Mouse (Mus musculus) kidney, embryonic 16.5 days (tissue): Measurements from ENCODE around the gene Mospd3. TPM values are rescaled to one million over a fixed set of nuclear protein-coding genes. Genes with fewer than 3 reads are reported as not detected.

ENCODE experiments used
- ATAC-seq: fragments of 200-750 bp; cut with Nextera tagmentation; 2 replicates; pipeline ENCODE4 v1.8.0; 2017; ENCODE audit warnings: moderate TSS enrichment; ENCODE audit not compliant: low FRiP score, low TSS enrichment
- H3K27ac ChIP-seq: fragments of 300-500 bp; sonication (generic); 2 replicates; pipeline ENCODE4 v1.5.1; 2014; ENCODE audit warnings: low read length
- H3K27me3 ChIP-seq: fragments of 300-500 bp; sonication (generic); 2 replicates; pipeline ENCODE4 v1.6.1; 2014; ENCODE audit warnings: low read length, control low read depth, mixed read lengths; ENCODE audit not compliant: insufficient read depth
- H3K36me3 ChIP-seq: fragments of 300-500 bp; sonication (generic); 2 replicates; pipeline ENCODE4 v1.6.1; 2014; ENCODE audit warnings: low read length, control low read depth, mixed read lengths; ENCODE audit not compliant: insufficient read depth
- H3K4me1 ChIP-seq: fragments of 300-500 bp; sonication (generic); 2 replicates; pipeline ENCODE4 v1.6.1; 2014; ENCODE audit warnings: low read length, control low read depth, mixed read lengths; ENCODE audit not compliant: insufficient read depth
- H3K4me2 ChIP-seq: fragments of 300-500 bp; sonication (generic); replicated peaks from 2 replicates; pipeline ENCODE4 v1.6.1; 2014; ENCODE audit warnings: low read depth, low read length
- H3K4me3 ChIP-seq: fragments of 300-500 bp; sonication (generic); 2 replicates; pipeline ENCODE4 v1.5.1; 2014; ENCODE audit warnings: mild to moderate bottlenecking, low read length
- H3K9ac ChIP-seq: fragments of 300-500 bp; sonication (generic); replicated peaks from 2 replicates; pipeline ENCODE4 v1.6.1; 2014; ENCODE audit warnings: low read length
- H3K9me3 ChIP-seq: fragments of 300-500 bp; sonication (generic); 2 replicates; pipeline ENCODE4 v1.6.1; 2016; ENCODE audit warnings: low read length, control low read depth
- WGBS: fragments of 180-500 bp; shearing (Covaris S2); extraction: QIAGEN DNeasy Blood & Tissue Kit; methylation state at CpG from one replicate; pipeline ENCODE4 v1.1.7; 2014; 5-methylcytosine and 5-hydroxymethylcytosine counted together
- polyA plus RNA-seq: library from polyadenylated mRNA; unstranded; fragments of >200 nt; fragmentation: Nextera tagmentation; extraction: Ambion mirVana; gene quantifications from 2 replicates; pipeline ENCODE4 v1.2.1, GENCODE M21; 2015

Gene Mospd3
- polyA plus RNA-seq, 1 experiment from 2014 or later: 25.2 TPM

- no peak for ATAC-seq
- 0 out of 2 replicates have a peak, but pooled peaks cover 4% of the 10 kb centered on the region for H3K9me3 ChIP-seq
- 72% methylated on average over 5 of the region's 5 CpGs for WGBS
These were observed 10.4 kb downstream of the Mospd3 start for GRCm38 (mm10) chr5:137590507-137590906.

GRCm38 (mm10) chr5:137584976-137585375 lies 15.9 kb downstream of the Mospd3 start:
- Histone ChIP-seq H3K4me3 (no peak overlapping the region), H3K27ac (no peak overlapping the region), H3K27me3 (peaks cover 12% of the 10 kb centered on the region; the same call in 1 of the 2 replicates), H3K4me2 (no peak overlapping the region), H3K4me1 (peaks cover 9% of the 10 kb centered on the region; the same call in 1 of the 2 replicates), H3K9ac (no peak overlapping the region), H3K9me3 (0 out of 2 replicates have a peak, but pooled peaks cover 4% of the 10 kb centered on the region), H3K36me3 (no peaks in the 10 kb centered on the region)
- ATAC-seq: no peak
- WGBS: 35% methylated on average over 8 of the region's 8 CpGs

More at GRCm38 (mm10) chr5:137590507-137590906, 10.4 kb downstream of the Mospd3 start:
- no peaks in the 10 kb centered on the region for H3K27me3 ChIP-seq
- no peak overlapping the region for H3K9ac ChIP-seq
- H3K4me1 ChIP-seq: no peaks in the 10 kb centered on the region
- H3K36me3 ChIP-seq: no peaks in the 10 kb centered on the region
- H3K4me3 ChIP-seq: no peak overlapping the region
- no peak overlapping the region for H3K4me2 ChIP-seq
- no peak overlapping the region for H3K27ac ChIP-seq

GRCm38 (mm10) chr5:137583670-137584169 lies 17.1 kb downstream of the Mospd3 start:
- 0 out of 2 replicates have a peak, but pooled peaks have one; percentile 13 for ATAC-seq
- peak overlapping the region; percentile 59 for H3K9ac ChIP-seq
- peaks cover 9% of the 10 kb centered on the region; the same call in 1 of the 2 replicates for H3K4me1 ChIP-seq

GRCm38 (mm10) chr5:137582702-137583101 lies 18.2 kb downstream of the Mospd3 start:
- no peak for ATAC-seq
- peaks cover 9% of the 10 kb centered on the region; the same call in 1 of the 2 replicates for H3K4me1 ChIP-seq
- H3K9ac ChIP-seq: no peak overlapping the region
- H3K4me2 ChIP-seq: no peak overlapping the region
- H3K27me3 ChIP-seq: peaks cover 12% of the 10 kb centered on the region; the same call in 1 of the 2 replicates
- no peak overlapping the region for H3K27ac ChIP-seq
- no peak overlapping the region for H3K4me3 ChIP-seq
- H3K36me3 ChIP-seq: no peaks in the 10 kb centered on the region
- H3K9me3 ChIP-seq: 0 out of 2 replicates have a peak, but pooled peaks cover 3% of the 10 kb centered on the region
- WGBS: 35% methylated on average over 8 of the region's 8 CpGs

More at GRCm38 (mm10) chr5:137583670-137584169, 17.1 kb downstream of the Mospd3 start:
- H3K36me3 ChIP-seq: no peaks in the 10 kb centered on the region
- peak overlapping the region; percentile 43 for H3K4me3 ChIP-seq
- no peak overlapping the region for H3K27ac ChIP-seq
- WGBS: 9% methylated on average over 27 of the region's 27 CpGs
- peaks cover 12% of the 10 kb centered on the region; the same call in 1 of the 2 replicates for H3K27me3 ChIP-seq
- peak overlapping the region; percentile 58 for H3K4me2 ChIP-seq
- H3K9me3 ChIP-seq: 0 out of 2 replicates have a peak, but pooled peaks cover 4% of the 10 kb centered on the region

GRCm38 (mm10) chr5:137580246-137580645 lies 20.6 kb downstream of the Mospd3 start:
- no peaks in the 10 kb centered on the region for H3K9me3 ChIP-seq
- H3K4me1 ChIP-seq: peaks cover 9% of the 10 kb centered on the region; the same call in 1 of the 2 replicates
- H3K27ac ChIP-seq: no peak overlapping the region
- no peak overlapping the region for H3K4me3 ChIP-seq
- H3K36me3 ChIP-seq: no peaks in the 10 kb centered on the region
- WGBS: 80% methylated on average over 6 of the region's 6 CpGs
- peaks cover 12% of the 10 kb centered on the region; the same call in 1 of the 2 replicates for H3K27me3 ChIP-seq
- H3K4me2 ChIP-seq: no peak overlapping the region
- no peak for ATAC-seq
- no peak overlapping the region for H3K9ac ChIP-seq

GRCm38 (mm10) chr5:137574470-137574901 lies 26.4 kb downstream of the Mospd3 start:
- peak overlapping the region; percentile 20 for H3K4me3 ChIP-seq
- no peak overlapping the region for H3K27ac ChIP-seq
- ATAC-seq: 0 out of 2 replicates have a peak, but pooled peaks have one; percentile 42
- H3K36me3 ChIP-seq: no peaks in the 10 kb centered on the region
- H3K27me3 ChIP-seq: peaks cover 2% of the 10 kb centered on the region
- no peaks in the 10 kb centered on the region for H3K9me3 ChIP-seq
- no peak overlapping the region; the same call in 1 of the 2 replicates for H3K9ac ChIP-seq
- no peaks in the 10 kb centered on the region for H3K4me1 ChIP-seq
- peak overlapping the region; percentile 54 for H3K4me2 ChIP-seq
- 5% methylated on average over 27 of the region's 27 CpGs for WGBS

GRCm38 (mm10) chr5:137570691-137571586 lies 29.9 kb downstream of the Mospd3 start:
- Histone ChIP-seq H3K27me3 (peaks cover 2% of the 10 kb centered on the region), H3K4me2 (no peak overlapping the region), H3K36me3 (no peaks in the 10 kb centered on the region), H3K4me3 (no peak overlapping the region), H3K9me3 (no peaks in the 10 kb centered on the region), H3K9ac (no peak overlapping the region), H3K4me1 (no peaks in the 10 kb centered on the region), H3K27ac (no peak overlapping the region)
- ATAC-seq: no peak
- WGBS: 79% methylated on average over 17 of the region's 17 CpGs

GRCm38 (mm10) chr5:137570181-137570580 lies 30.7 kb downstream of the Mospd3 start:
- 53% methylated on average over 7 of the region's 7 CpGs for WGBS
- no peaks in the 10 kb centered on the region for H3K9me3 ChIP-seq

GRCm38 (mm10) chr5:137569665-137570064 lies 31.2 kb downstream of the Mospd3 start, which contains the start of gene Tfr2:
TSS of gene Tfr2 (plus strand) at chr5:137569840.
- Histone ChIP-seq H3K36me3 (no peaks in the 10 kb centered on the region), H3K27me3 (peaks cover 2% of the 10 kb centered on the region; the same call in 1 of the 2 replicates), H3K9ac (no peak within 1 kb of the TSS), H3K4me3 (no peak within 1 kb of the TSS), H3K4me2 (no peak within 1 kb of the TSS), H3K9me3 (no peaks in the 10 kb centered on the region), H3K27ac (no peak within 1 kb of the TSS), H3K4me1 (no peaks in the 10 kb centered on the region)
- WGBS: 29% methylated on average over 9 of the region's 9 CpGs
- ATAC-seq: 0 out of 2 replicates have a peak, but pooled peaks have one; percentile 47

More at GRCm38 (mm10) chr5:137570181-137570580, 30.7 kb downstream of the Mospd3 start:
- Histone ChIP-seq H3K27me3 (peaks cover 2% of the 10 kb centered on the region), H3K4me2 (no peak overlapping the region), H3K4me3 (no peak overlapping the region), H3K4me1 (no peaks in the 10 kb centered on the region), H3K9ac (no peak overlapping the region), H3K36me3 (no peaks in the 10 kb centered on the region), H3K27ac (no peak overlapping the region)
- no peak for ATAC-seq
